Mouse (Mus musculus) MEL (cell line): ENCODE data around the gene Tspan17.

Experiments
- CTCF ChIP-seq, 3 experiments: IDR thresholded peaks in 2 of 3; conservative IDR thresholded peaks in 1 of 3; 2 replicates each; pipeline ENCODE4 v1.5.1; 2011 to 2012; ENCODE audit warnings: low read length in 3 of 3, low read depth in 2 of 3, mild to moderate bottlenecking in 2 of 3, improper control_type of control experiment in 1 of 3, inconsistent platforms in 1 of 3, mixed read lengths in 1 of 3, moderate library complexity in 1 of 3; ENCODE audit not compliant: control insufficient read depth in 1 of 3, insufficient read depth in 1 of 3, poor library complexity in 1 of 3, severe bottlenecking in 1 of 3
- EP300 ChIP-seq, 2 experiments: IDR thresholded peaks; 2 replicates each; pipeline ENCODE4 v1.6.1; 2011; ENCODE audit warnings: improper control_type of control experiment in 2 of 2, low read length in 2 of 2, low read depth in 1 of 2, mild to moderate bottlenecking in 1 of 2
- GABPA ChIP-seq: IDR thresholded peaks from 2 replicates; pipeline ENCODE4 v1.6.1; 2012; ENCODE audit warnings: low read depth, mild to moderate bottlenecking, inconsistent platforms, low read length, improper control_type of control experiment, moderate library complexity
- GATA1 ChIP-seq: IDR thresholded peaks from 2 replicates; pipeline ENCODE4 v1.6.1; 2011; ENCODE audit warnings: low read depth, low read length, improper control_type of control experiment
- MEF2A ChIP-seq: IDR thresholded peaks from 2 replicates; pipeline ENCODE4 v1.6.1; 2014; ENCODE audit warnings: low read depth, mild to moderate bottlenecking, inconsistent platforms, low read length, improper control_type of control experiment; ENCODE audit not compliant: poor library complexity, insufficient replicate concordance, severe bottlenecking; ENCODE audit errors: extremely low read depth
- POLR2A ChIP-seq, 2 experiments: IDR thresholded peaks; 2 replicates each; pipeline ENCODE4 v1.6.1; 2011 to 2012; ENCODE audit warnings: low read length in 2 of 2, mild to moderate bottlenecking in 2 of 2, control low read depth in 1 of 2, improper control_type of control experiment in 1 of 2, low read depth in 1 of 2, moderate library complexity in 1 of 2; ENCODE audit not compliant: control insufficient read depth in 1 of 2, insufficient read depth in 1 of 2, poor library complexity in 1 of 2
- ZNF384 ChIP-seq: IDR thresholded peaks from 2 replicates; pipeline ENCODE4 v1.6.1; 2012; ENCODE audit warnings: low read depth, mild to moderate bottlenecking, inconsistent platforms, low read length, improper control_type of control experiment

DNA sequence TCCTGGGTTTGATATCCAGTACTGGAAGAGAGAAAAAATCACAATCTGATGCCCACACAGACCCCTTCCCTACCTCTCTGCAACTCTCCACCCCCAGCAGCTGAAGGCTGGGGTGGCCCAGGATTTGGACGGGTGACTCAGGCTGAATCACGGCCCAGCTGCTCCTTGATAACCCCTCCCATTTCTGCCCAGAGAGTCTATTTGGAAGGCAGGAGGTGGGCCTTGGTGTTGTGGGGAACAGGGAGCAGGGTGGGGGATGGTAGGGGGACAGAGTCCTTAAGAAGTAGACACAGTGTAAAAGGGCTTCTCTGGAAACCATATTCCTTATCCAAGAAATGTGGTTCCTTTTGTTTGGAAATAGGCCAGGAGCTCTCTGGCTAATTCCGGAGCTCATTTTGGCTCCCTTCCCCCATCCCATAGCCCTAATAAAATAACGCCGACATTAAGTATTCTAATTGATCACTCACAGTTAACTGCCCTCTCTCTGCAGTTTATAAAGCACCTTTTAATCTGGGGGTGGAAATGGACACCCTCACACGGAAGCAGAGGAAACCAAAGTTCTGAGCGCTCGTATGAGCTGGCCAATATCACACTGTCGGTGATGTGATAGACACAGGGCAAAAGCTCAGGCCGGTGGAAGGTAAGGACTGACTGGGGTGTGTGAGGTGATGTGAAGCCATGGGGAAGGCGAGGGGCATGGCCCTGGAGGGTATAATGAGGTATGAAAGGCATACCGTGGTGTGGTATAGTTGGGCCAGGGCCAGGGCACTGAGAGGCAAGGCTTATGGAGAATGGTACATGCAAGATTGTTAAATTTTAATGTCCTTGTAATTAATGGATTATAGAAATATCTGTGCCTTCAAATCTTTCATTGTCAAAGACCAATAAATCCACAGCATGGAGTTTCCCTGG lies 34.8 kb upstream of the Tspan17 start:
- TF ChIP-seq POLR2A (IDR thresholded peaks at IDR 0.05; ENCODE audit: control insufficient read depth in 1 of 2, insufficient read depth in 1 of 2, low read depth in 1 of 2, low read length in 2 of 2, poor library complexity in 1 of 2) (no peak), GATA1 (no peak), GABPA (no peak), MEF2A (no peak), CTCF (IDR thresholded peaks at IDR 0.05 in 2 of 3, conservative IDR thresholded peaks at IDR 0.05 in 1 of 3; ENCODE audit: control insufficient read depth in 1 of 3, insufficient read depth in 1 of 3, low read depth in 2 of 3, low read length in 3 of 3, poor library complexity in 1 of 3, severe bottlenecking in 1 of 3) (no peak), EP300 (IDR thresholded peaks at IDR 0.05; ENCODE audit: low read depth in 1 of 2, low read length in 2 of 2) (no peak), ZNF384 (no peak)
